In genomic region chr19:23960831-23961447, GRCm38 (mm10) we compare ENCODE assay signal across 11 mouse cellular contexts.
DNase-seq lines count a peak whose midpoint lies in the region; ATAC-seq and TF ChIP-seq lines count a peak whose summit lies in the region.
"Had no signal": no experiment of that assay in that cellular context is flagged by ENCODE, and none has a peak within 500 bp of the region (broad histone marks: within the 10 kb centered on the region; RNA-seq: fewer than 3 reads in every experiment).

No protein-coding gene starts in this region.

- no peak overlapping the region for H3K4me3 ChIP-seq in intestine, embryonic 15.5 days (replicated peaks)
- H3K4me3 ChIP-seq in intestine, embryonic 16.5 days (ENCODE audit: low read length): no peak overlapping the region
- H3K4me3 ChIP-seq in forebrain, embryonic 13.5 days: no peak overlapping the region
- H3K4me3 ChIP-seq in hindbrain, embryonic 10.5 days: no peak overlapping the region
- no peak overlapping the region for H3K4me3 ChIP-seq in midbrain, embryonic 14.5 days (replicated peaks; ENCODE audit: low read depth, low read length)
- H3K4me3 ChIP-seq in lung, adult 2 months (replicated peaks; ENCODE audit: extremely low read depth, low read depth, low read length): no peak overlapping the region
- H3K4me3 ChIP-seq: megakaryocyte, embryonic 14.5 days had no signal

- DNase-seq in hindbrain, embryonic 10.5 days (ENCODE audit: low spot score): no peak
- no peak for DNase-seq in midbrain, embryonic 14.5 days
- DNase-seq in lung, postnatal 25 days (ENCODE audit: low spot score): no peak
- no peak for DNase-seq in right cerebral cortex, postnatal 10 days (ENCODE audit: low spot score in 2 of 2)
- no peak for DNase-seq in lung, adult 2 months

- H3K4me2 ChIP-seq in intestine, embryonic 15.5 days (replicated peaks): no peak overlapping the region
- H3K4me2 ChIP-seq in intestine, embryonic 16.5 days (ENCODE audit: low read depth, low read length): no peak overlapping the region
- no peak overlapping the region for H3K4me2 ChIP-seq in forebrain, embryonic 13.5 days
- no peak overlapping the region for H3K4me2 ChIP-seq in midbrain, embryonic 14.5 days (ENCODE audit: low read length)
- H3K4me2 ChIP-seq: liver, embryonic 11.5 days had no signal

- 0 out of 2 replicates have a peak, but pooled peaks cover 7% of the 10 kb centered on the region for H3K4me1 ChIP-seq in intestine, embryonic 15.5 days (replicated peaks)
- H3K4me1 ChIP-seq in intestine, embryonic 16.5 days (ENCODE audit: control insufficient read depth, insufficient read depth, low read length): 0 out of 2 replicates have a peak, but pooled peaks cover 3% of the 10 kb centered on the region
- peaks cover 26% of the 10 kb centered on the region for H3K4me1 ChIP-seq in forebrain, embryonic 13.5 days
- H3K4me1 ChIP-seq in hindbrain, embryonic 10.5 days (replicated peaks): peaks cover 21% of the 10 kb centered on the region
- H3K4me1 ChIP-seq in midbrain, embryonic 14.5 days (ENCODE audit: control insufficient read depth, insufficient read depth, low read length): peaks cover 15% of the 10 kb centered on the region
- 0 out of 2 replicates have a peak, but pooled peaks cover 2% of the 10 kb centered on the region for H3K4me1 ChIP-seq in lung, adult 2 months (ENCODE audit: control insufficient read depth, insufficient read depth, low read length)
- H3K4me1 ChIP-seq: megakaryocyte, embryonic 14.5 days had no signal

- no peaks in the 10 kb centered on the region for H3K27me3 ChIP-seq in intestine, embryonic 15.5 days (replicated peaks)
- H3K27me3 ChIP-seq in intestine, embryonic 16.5 days (replicated peaks; ENCODE audit: control insufficient read depth, insufficient read depth, low read length): no peaks in the 10 kb centered on the region
- H3K27me3 ChIP-seq in forebrain, embryonic 13.5 days: no peaks in the 10 kb centered on the region
- no peaks in the 10 kb centered on the region for H3K27me3 ChIP-seq in hindbrain, embryonic 10.5 days (ENCODE audit: insufficient read depth, poor library complexity, severe bottlenecking)
- no peaks in the 10 kb centered on the region for H3K27me3 ChIP-seq in midbrain, embryonic 14.5 days (ENCODE audit: control insufficient read depth, insufficient read depth, low read length)
- H3K27me3 ChIP-seq: CH12.LX had no signal

- H3K27ac ChIP-seq in intestine, embryonic 15.5 days: no peak overlapping the region
- no peak overlapping the region for H3K27ac ChIP-seq in intestine, embryonic 16.5 days (ENCODE audit: low read length)
- H3K27ac ChIP-seq in forebrain, embryonic 13.5 days: peak overlapping the region; percentile 74
- peak overlapping the region; percentile 41; the same call in 1 of the 2 replicates for H3K27ac ChIP-seq in hindbrain, embryonic 10.5 days
- peak overlapping the region; percentile 68; the same call in 1 of the 2 replicates for H3K27ac ChIP-seq in midbrain, embryonic 14.5 days (replicated peaks; ENCODE audit: low read depth, low read length)

- 81% methylated on average over 6 of the region's 6 CpGs for WGBS in intestine, embryonic 15.5 days
- 68% methylated on average over 6 of the region's 6 CpGs for WGBS in intestine, embryonic 16.5 days
- WGBS in forebrain, embryonic 13.5 days: 70% methylated on average over 6 of the region's 6 CpGs
- WGBS in hindbrain, embryonic 10.5 days: 84% methylated on average over 6 of the region's 6 CpGs
- WGBS in midbrain, embryonic 14.5 days: 68% methylated on average over 6 of the region's 6 CpGs
- WGBS in lung, adult 2 months: 77% methylated on average over 6 of the region's 6 CpGs

- no peak for TF ChIP-seq CTCF in lung, adult 2 months (IDR thresholded peaks at IDR 0.05; ENCODE audit: insufficient read depth, low read length)

- 0 out of 2 replicates have a peak, but pooled peaks have one; percentile 26 for ATAC-seq in intestine, embryonic 15.5 days
- no peak for ATAC-seq in intestine, embryonic 16.5 days
- ATAC-seq in forebrain, embryonic 13.5 days: peak; percentile 26; the same call in 1 of the 2 replicates
- 0 out of 2 replicates have a peak, but pooled peaks have one; percentile 44 for ATAC-seq in midbrain, embryonic 14.5 days (ENCODE audit: low FRiP score, low TSS enrichment)

- TF ChIP-seq POLR2A in lung, adult 2 months (IDR thresholded peaks at IDR 0.05; ENCODE audit: borderline replicate concordance, extremely low read depth, low read depth, low read length): no peak

- H3K9ac ChIP-seq in intestine, embryonic 15.5 days: no peak overlapping the region
- H3K9ac ChIP-seq in intestine, embryonic 16.5 days (ENCODE audit: low read depth, low read length): no peak overlapping the region
- no peak overlapping the region for H3K9ac ChIP-seq in forebrain, embryonic 13.5 days
- 0 out of 2 replicates have a peak overlapping the region, but pooled peaks have one; percentile 6 for H3K9ac ChIP-seq in midbrain, embryonic 14.5 days (replicated peaks; ENCODE audit: low read length)

- no peaks in the 10 kb centered on the region for H3K36me3 ChIP-seq in intestine, embryonic 15.5 days
- H3K36me3 ChIP-seq in intestine, embryonic 16.5 days (ENCODE audit: control insufficient read depth, insufficient read depth, low read length): no peaks in the 10 kb centered on the region
- H3K36me3 ChIP-seq in forebrain, embryonic 13.5 days (ENCODE audit: poor library complexity, severe bottlenecking): no peaks in the 10 kb centered on the region
- no peaks in the 10 kb centered on the region for H3K36me3 ChIP-seq in hindbrain, embryonic 10.5 days
- no peaks in the 10 kb centered on the region for H3K36me3 ChIP-seq in midbrain, embryonic 14.5 days (ENCODE audit: control insufficient read depth, insufficient read depth, low read length)

- H3K9me3 ChIP-seq in intestine, embryonic 15.5 days: no peaks in the 10 kb centered on the region
- no peaks in the 10 kb centered on the region for H3K9me3 ChIP-seq in intestine, embryonic 16.5 days (ENCODE audit: control insufficient read depth, low read length)
- no peaks in the 10 kb centered on the region for H3K9me3 ChIP-seq in forebrain, embryonic 13.5 days (replicated peaks)
- no peaks in the 10 kb centered on the region for H3K9me3 ChIP-seq in hindbrain, embryonic 10.5 days
- no peaks in the 10 kb centered on the region for H3K9me3 ChIP-seq in midbrain, embryonic 14.5 days (ENCODE audit: control insufficient read depth, low read length)
- H3K9me3 ChIP-seq: megakaryocyte, embryonic 14.5 days had no signal

Comparison
In these comparisons a context has a peak if more than half of its experiments do, and no peak if none do; other contexts are left out.
1. H3K27ac ChIP-seq: peak in forebrain, embryonic 13.5 days (single experiment), hindbrain, embryonic 10.5 days (single experiment) and midbrain, embryonic 14.5 days (single experiment); none in intestine, embryonic 15.5 days (single experiment) and intestine, embryonic 16.5 days (single experiment).